Mouse (Mus musculus) cortical plate, adult 2 months (tissue): ENCODE data around the gene Vmn2r117.
"Not testable (repeated sequence)": the region's sequence is repeated elsewhere in the genome, so short reads cannot be mapped to it uniquely, and the experiment has no call there.

Experiments
- CTCF ChIP-seq: fragments of 200-500 bp; IDR thresholded peaks from 2 replicates; pipeline ENCODE4 v1.5.1; 2011; ENCODE audit warnings: mild to moderate bottlenecking, control low read depth, low read length; ENCODE audit not compliant: insufficient read depth; ENCODE audit errors: extremely low read depth
- POLR2A ChIP-seq: fragments of 200-500 bp; IDR thresholded peaks from 2 replicates; pipeline ENCODE4 v1.6.1; 2011; ENCODE audit warnings: mild to moderate bottlenecking, low read length, control low read depth; ENCODE audit not compliant: insufficient read depth; ENCODE audit errors: extremely low read depth

DNA sequence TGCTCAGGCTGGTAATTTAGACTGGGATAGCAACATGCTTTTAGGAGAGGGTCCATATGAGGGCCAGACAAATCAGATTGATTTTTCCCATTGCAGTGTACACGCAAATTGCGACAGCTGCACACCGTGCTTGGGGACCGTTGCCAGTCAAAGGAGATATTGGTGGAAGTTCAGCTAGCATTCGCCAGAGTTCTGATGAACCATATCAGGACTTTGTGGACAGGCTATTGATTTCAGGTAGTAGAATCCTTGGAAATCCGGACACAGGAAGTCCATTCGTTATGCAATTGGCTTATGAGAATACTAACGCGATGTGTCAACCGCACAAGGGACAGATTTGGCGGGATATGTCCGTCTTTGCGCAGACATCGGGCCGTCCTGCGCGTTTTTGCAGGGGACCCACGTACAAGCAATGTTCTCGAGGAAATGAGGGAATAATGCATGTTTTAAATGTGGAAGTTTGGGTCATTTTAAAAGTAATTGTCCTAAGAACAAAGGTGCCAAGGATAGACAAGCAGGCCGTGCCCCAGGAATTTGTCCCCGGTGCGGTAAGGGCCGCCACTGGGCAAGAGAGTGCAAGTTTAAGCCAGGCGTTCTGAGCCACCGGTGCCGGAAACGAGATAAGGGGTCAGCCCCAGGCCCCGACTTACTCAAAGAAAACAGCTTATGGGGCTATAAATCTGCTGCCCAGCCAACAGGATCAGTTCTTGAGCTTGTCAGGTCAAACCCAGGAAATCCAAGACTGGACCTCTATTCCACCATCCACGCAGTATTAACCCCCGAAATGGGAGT, 43.6 kb upstream of the Vmn2r117 start:
- TF ChIP-seq CTCF, POLR2A: not testable (repeated sequence)
